Mouse (Mus musculus) liver, embryonic 15.5 days (tissue): Measurements from ENCODE around the gene Plagl2. TPM values are rescaled to one million over a fixed set of nuclear protein-coding genes. Genes with fewer than 3 reads are reported as not detected.

ENCODE experiments used
- ATAC-seq: fragments of 200-750 bp; cut with Nextera tagmentation; 2 replicates; pipeline ENCODE4 v1.8.0; 2017; ENCODE audit warnings: moderate number of reproducible peaks, mild to moderate bottlenecking, moderate library complexity; ENCODE audit not compliant: insufficient read depth
- H3K27ac ChIP-seq: fragments of 300-500 bp; sonication (generic); replicated peaks from 2 replicates; pipeline ENCODE4 v1.5.1; 2015; ENCODE audit warnings: mild to moderate bottlenecking, inconsistent platforms
- H3K27me3 ChIP-seq: fragments of 300-500 bp; sonication (generic); 2 replicates; pipeline ENCODE4 v1.6.1; 2015; ENCODE audit warnings: mild to moderate bottlenecking, inconsistent platforms
- H3K36me3 ChIP-seq: fragments of 300-500 bp; sonication (generic); replicated peaks from 2 replicates; pipeline ENCODE4 v1.6.1; 2015; ENCODE audit warnings: moderate library complexity, mild to moderate bottlenecking, inconsistent platforms
- H3K4me1 ChIP-seq: fragments of 300-500 bp; sonication (generic); replicated peaks from 2 replicates; pipeline ENCODE4 v1.6.1; 2015; ENCODE audit warnings: inconsistent platforms
- H3K4me2 ChIP-seq: fragments of 300-500 bp; sonication (generic); 2 replicates; pipeline ENCODE4 v1.6.1; 2015; ENCODE audit warnings: moderate library complexity, mild to moderate bottlenecking, inconsistent platforms
- H3K4me3 ChIP-seq: fragments of 300-500 bp; sonication (generic); replicated peaks from 2 replicates; pipeline ENCODE4 v1.5.1; 2015; ENCODE audit warnings: mild to moderate bottlenecking, inconsistent platforms
- H3K9ac ChIP-seq: fragments of 300-500 bp; sonication (generic); 2 replicates; pipeline ENCODE4 v1.6.1; 2015; ENCODE audit warnings: moderate library complexity, mild to moderate bottlenecking, inconsistent platforms
- H3K9me3 ChIP-seq: fragments of 300-500 bp; sonication (generic); replicated peaks from 2 replicates; pipeline ENCODE4 v1.6.1; 2016; ENCODE audit warnings: inconsistent platforms
- WGBS: fragments of 180-500 bp; shearing (Covaris S2); methylation state at CpG from one replicate; pipeline ENCODE4 v1.1.7; 2015; ENCODE audit warnings: mixed read lengths; ENCODE audit not compliant: insufficient replicate concordance; 5-methylcytosine and 5-hydroxymethylcytosine counted together
- polyA plus RNA-seq: library from polyadenylated mRNA; unstranded; fragments of >200 nt; fragmentation: Nextera tagmentation; extraction: Ambion mirVana; gene quantifications from 2 replicates; pipeline ENCODE4 v1.2.1, GENCODE M21; 2015

Gene Plagl2
- polyA plus RNA-seq, 1 experiment from 2014 or later: 17.1 TPM

DNA sequence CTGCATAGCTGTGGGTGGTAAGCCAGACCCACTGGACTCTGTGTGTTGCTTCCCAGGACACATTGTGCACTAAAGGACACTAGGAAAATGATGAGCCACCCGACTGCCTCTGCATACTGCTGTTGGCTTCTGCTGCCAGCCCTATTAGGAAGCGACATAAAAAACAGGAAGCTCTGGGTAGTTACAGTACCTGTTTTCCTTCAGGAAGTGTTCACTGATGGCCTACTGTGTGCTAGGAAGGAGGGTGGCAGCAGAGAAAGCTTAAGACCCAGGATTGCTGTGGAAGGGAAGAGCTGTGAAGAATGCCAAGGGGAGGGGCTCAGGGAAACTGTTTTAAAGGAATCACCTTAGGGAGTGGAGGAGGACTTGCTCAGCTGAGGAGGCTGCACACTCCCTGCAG is 26.1 kb upstream of the Plagl2 start:
- H3K27ac ChIP-seq: no peak overlapping the region

GRCm38 (mm10) chr2:153263053-153263452 is 21.8 kb upstream of the Plagl2 start:
- 76% methylated on average over 7 of the region's 7 CpGs for WGBS
- no peak for ATAC-seq

More for the DNA sequence above, 26.1 kb upstream of the Plagl2 start:
- H3K4me3 ChIP-seq: no peak overlapping the region
- 73% methylated on average over 2 of the region's 2 CpGs for WGBS
- H3K9ac ChIP-seq: no peak overlapping the region
- no peaks in the 10 kb centered on the region for H3K9me3 ChIP-seq
- H3K4me1 ChIP-seq: peaks cover 25% of the 10 kb centered on the region
- no peak overlapping the region for H3K4me2 ChIP-seq
- no peak for ATAC-seq
- H3K36me3 ChIP-seq: peaks cover 44% of the 10 kb centered on the region
- no peaks in the 10 kb centered on the region for H3K27me3 ChIP-seq

DNA sequence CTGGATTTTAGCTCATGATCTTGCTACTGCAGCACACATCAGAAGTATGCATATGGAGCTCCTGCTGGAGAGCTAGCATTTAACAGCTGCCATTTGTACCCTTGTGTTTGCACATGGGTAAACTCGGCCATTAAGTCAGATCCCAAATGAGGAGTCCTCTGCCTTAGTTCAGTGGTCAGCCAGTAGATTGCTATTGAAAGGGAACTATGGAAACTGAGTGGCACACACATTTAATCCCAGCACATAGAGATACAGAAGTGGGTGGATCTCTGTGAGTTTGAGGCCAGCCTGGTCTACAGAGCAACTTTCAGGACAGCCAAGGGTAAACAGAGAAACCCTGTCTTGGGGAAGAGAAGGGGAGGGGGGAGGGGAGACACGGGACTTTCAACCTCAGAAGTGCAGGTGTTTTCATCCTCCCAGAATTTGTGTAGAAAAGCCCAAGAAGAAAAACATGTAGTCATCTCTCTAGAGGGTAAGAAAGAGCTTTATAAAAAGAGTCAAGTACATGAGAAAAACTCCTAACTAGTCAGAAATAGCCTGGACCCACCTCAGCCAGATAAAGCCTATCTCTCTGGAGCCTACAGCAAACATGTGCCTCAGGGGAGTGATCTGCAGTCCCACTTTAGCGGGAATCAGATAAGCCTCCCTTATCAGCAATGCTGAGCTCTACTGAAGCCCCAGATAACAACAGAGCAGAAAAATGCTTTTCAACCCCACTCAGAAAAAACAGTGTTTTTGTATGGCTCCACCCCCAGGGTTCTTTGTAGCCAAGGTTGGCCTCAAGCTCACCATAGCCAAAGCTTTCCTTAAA is 18.8 kb upstream of the Plagl2 start:
- WGBS: 11% methylated on average over 3 of the region's 3 CpGs
- Histone ChIP-seq H3K4me1 (peaks cover 48% of the 10 kb centered on the region), H3K9me3 (no peaks in the 10 kb centered on the region), H3K9ac (0 out of 2 replicates have a peak overlapping the region, but pooled peaks have one; percentile 33), H3K4me3 (no peak overlapping the region), H3K27ac (peak overlapping the region; percentile 82), H3K4me2 (peak overlapping the region; percentile 32), H3K27me3 (no peaks in the 10 kb centered on the region), H3K36me3 (peaks cover 55% of the 10 kb centered on the region)
- ATAC-seq: peak; percentile 88

More at GRCm38 (mm10) chr2:153263053-153263452, 21.8 kb upstream of the Plagl2 start:
- Histone ChIP-seq H3K27ac (no peak overlapping the region), H3K9ac (no peak overlapping the region), H3K4me3 (no peak overlapping the region), H3K36me3 (peaks cover 70% of the 10 kb centered on the region), H3K9me3 (no peaks in the 10 kb centered on the region), H3K4me2 (no peak overlapping the region), H3K27me3 (no peaks in the 10 kb centered on the region), H3K4me1 (peaks cover 48% of the 10 kb centered on the region)

- Histone ChIP-seq H3K4me3 (no peak overlapping the region), H3K27me3 (no peaks in the 10 kb centered on the region), H3K4me1 (peaks cover 43% of the 10 kb centered on the region), H3K9ac (0 out of 2 replicates have a peak overlapping the region, but pooled peaks have one; percentile 33), H3K27ac (peak overlapping the region; percentile 82), H3K36me3 (peaks cover 51% of the 10 kb centered on the region), H3K9me3 (no peaks in the 10 kb centered on the region), H3K4me2 (peak overlapping the region; percentile 32)
- WGBS: 40% methylated on average over 12 of the region's 12 CpGs
- no peak for ATAC-seq
Measured at GRCm38 (mm10) chr2:153259030-153259863, 18.0 kb upstream of the Plagl2 start.

DNA sequence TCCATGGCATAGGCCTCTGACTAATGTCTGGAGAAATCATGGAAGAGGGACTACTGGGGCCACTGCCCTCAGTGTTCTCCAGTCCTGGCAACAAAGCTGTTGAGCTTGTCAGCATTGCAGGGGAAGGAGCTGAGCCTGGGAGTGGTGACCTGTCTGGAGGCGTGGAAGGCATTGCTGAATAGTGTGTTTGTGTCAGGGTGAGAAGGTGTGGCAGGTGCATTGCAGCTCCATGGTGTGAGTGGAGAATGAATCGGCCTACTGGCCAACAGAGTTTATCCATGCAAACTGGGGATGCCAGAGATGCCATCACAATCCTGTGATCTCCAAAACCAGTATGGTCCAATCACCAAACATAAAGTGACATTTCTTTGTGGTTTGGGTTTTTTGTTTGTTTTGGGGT is 15.4 kb upstream of the Plagl2 start:
- H3K4me2 ChIP-seq: no peak overlapping the region
- no peaks in the 10 kb centered on the region for H3K27me3 ChIP-seq
- H3K27ac ChIP-seq: no peak overlapping the region
- no peak for ATAC-seq
- WGBS: 77% methylated on average over 2 of the region's 2 CpGs
- H3K9me3 ChIP-seq: no peaks in the 10 kb centered on the region
- peaks cover 35% of the 10 kb centered on the region for H3K4me1 ChIP-seq
- no peak overlapping the region for H3K4me3 ChIP-seq
- peaks cover 44% of the 10 kb centered on the region for H3K36me3 ChIP-seq
- H3K9ac ChIP-seq: no peak overlapping the region

DNA sequence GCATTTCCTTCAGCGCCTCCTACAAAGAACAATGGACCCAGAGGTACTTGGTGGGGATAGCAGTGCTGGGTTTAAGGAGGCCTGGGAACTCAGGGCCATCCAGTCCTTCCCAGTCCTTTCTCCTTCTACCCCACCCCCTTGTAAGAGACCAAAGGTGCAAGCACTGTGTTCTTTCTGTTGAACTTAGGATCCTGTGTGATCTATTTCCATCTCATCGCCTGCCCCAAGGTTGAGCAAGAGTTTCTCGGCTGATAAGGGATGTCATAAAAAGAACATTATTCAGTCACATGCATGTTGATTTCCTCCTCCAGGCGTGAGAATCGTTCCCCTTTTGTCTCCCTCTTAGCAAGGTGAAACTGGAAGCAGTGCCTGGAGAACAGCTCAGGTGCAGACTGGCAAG is 8.5 kb upstream of the Plagl2 start:
- no peaks in the 10 kb centered on the region for H3K9me3 ChIP-seq
- H3K9ac ChIP-seq: no peak overlapping the region
- WGBS: 72% methylated on average over 5 of the region's 5 CpGs
- no peaks in the 10 kb centered on the region for H3K27me3 ChIP-seq
- H3K4me1 ChIP-seq: 0 out of 2 replicates have a peak, but pooled peaks cover 10% of the 10 kb centered on the region
- no peak overlapping the region for H3K4me2 ChIP-seq
- no peak for ATAC-seq
- H3K27ac ChIP-seq: no peak overlapping the region
- H3K36me3 ChIP-seq: peaks cover 75% of the 10 kb centered on the region
- no peak overlapping the region for H3K4me3 ChIP-seq

DNA sequence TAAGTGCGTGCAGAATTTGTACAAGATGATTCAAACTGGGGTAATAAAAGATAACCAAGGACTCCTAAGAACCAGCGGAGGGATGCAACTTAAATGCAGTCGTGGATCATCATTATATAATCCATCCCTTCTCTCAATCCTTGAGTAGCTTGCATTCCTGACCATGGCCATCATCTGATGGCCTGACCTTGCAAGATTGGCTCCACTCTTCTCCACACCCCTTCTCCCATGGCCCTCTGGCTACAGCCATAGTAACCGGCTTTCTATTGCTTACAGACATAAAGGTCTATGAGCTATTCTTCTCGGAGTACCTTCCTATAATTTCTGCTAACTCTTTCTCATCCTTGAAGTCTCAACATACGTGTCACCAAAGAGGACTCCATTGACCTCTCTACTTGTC is 930 bp upstream of the Plagl2 start:
- 46% methylated on average over 6 of the region's 6 CpGs for WGBS
- no peaks in the 10 kb centered on the region for H3K9me3 ChIP-seq
- peaks cover 41% of the 10 kb centered on the region for H3K36me3 ChIP-seq
- H3K4me3 ChIP-seq: peak overlapping the region; percentile 91
- H3K9ac ChIP-seq: peak overlapping the region; percentile 98
- peaks cover 51% of the 10 kb centered on the region for H3K4me1 ChIP-seq
- H3K27me3 ChIP-seq: no peaks in the 10 kb centered on the region
- no peak for ATAC-seq
- H3K4me2 ChIP-seq: peak overlapping the region; percentile 79
- peak overlapping the region; percentile 98 for H3K27ac ChIP-seq

DNA sequence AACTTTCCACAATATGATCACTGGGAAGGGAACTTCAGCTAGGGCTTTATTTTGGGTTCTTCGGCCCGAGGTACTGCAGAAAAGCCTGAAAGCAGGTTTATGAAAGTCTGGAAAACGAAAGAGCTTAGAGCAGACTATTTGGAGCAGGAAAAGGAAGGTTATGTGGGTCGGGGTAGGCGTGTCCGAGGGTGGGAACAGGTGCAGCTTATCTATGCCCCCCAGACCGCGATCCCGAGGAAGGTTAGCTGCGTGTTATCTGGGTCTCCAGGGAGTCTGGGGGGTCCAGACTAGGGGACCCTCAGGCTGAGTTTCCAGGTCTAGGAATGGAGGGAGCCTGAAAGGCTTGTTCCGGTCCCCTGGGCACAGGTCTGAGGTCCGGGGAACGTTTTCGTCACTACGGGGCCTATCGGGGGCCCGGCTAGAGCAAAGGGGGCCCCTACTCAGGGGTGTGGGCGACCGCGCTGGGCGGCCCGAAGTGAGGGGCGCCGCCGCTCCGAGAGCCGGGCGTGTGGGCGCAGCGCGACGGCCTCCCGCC is 458 bp downstream of the Plagl2 start:
- H3K9ac ChIP-seq: peak overlapping the region; percentile 98
- H3K4me3 ChIP-seq: peak overlapping the region; percentile 91
- peaks cover 59% of the 10 kb centered on the region for H3K4me1 ChIP-seq
- no peaks in the 10 kb centered on the region for H3K27me3 ChIP-seq
- H3K9me3 ChIP-seq: no peaks in the 10 kb centered on the region
- ATAC-seq: peak; percentile 78
- peak overlapping the region; percentile 79 for H3K4me2 ChIP-seq
- peaks cover 46% of the 10 kb centered on the region for H3K36me3 ChIP-seq
- WGBS: under 1% methylated on average over 32 of the region's 33 CpGs
- peak overlapping the region; percentile 98 for H3K27ac ChIP-seq

GRCm38 (mm10) chr2:153239860-153240480 is 1.3 kb downstream of the Plagl2 start:
- no peak for ATAC-seq
- H3K36me3 ChIP-seq: peaks cover 48% of the 10 kb centered on the region
- no peaks in the 10 kb centered on the region for H3K27me3 ChIP-seq
- peak overlapping the region; percentile 91 for H3K4me3 ChIP-seq
- H3K4me2 ChIP-seq: peak overlapping the region; percentile 79
- H3K27ac ChIP-seq: peak overlapping the region; percentile 98
- H3K4me1 ChIP-seq: peaks cover 61% of the 10 kb centered on the region
- WGBS: 10% methylated on average over 22 of the region's 22 CpGs
- peak overlapping the region; percentile 98 for H3K9ac ChIP-seq
- no peaks in the 10 kb centered on the region for H3K9me3 ChIP-seq

- WGBS: 42% methylated on average over 7 of the region's 7 CpGs
- peak overlapping the region; percentile 98 for H3K27ac ChIP-seq
- H3K36me3 ChIP-seq: peaks cover 50% of the 10 kb centered on the region
- peak overlapping the region; percentile 79 for H3K4me2 ChIP-seq
- peak overlapping the region; percentile 91 for H3K4me3 ChIP-seq
- H3K27me3 ChIP-seq: no peaks in the 10 kb centered on the region
- H3K9me3 ChIP-seq: no peaks in the 10 kb centered on the region
- peaks cover 58% of the 10 kb centered on the region for H3K4me1 ChIP-seq
- H3K9ac ChIP-seq: peak overlapping the region; percentile 98
- ATAC-seq: no peak
Measured at GRCm38 (mm10) chr2:153239021-153239859, 2.0 kb downstream of the Plagl2 start.
